13 mouse cellular contexts compared by ENCODE assay signal in the genomic region with DNA sequence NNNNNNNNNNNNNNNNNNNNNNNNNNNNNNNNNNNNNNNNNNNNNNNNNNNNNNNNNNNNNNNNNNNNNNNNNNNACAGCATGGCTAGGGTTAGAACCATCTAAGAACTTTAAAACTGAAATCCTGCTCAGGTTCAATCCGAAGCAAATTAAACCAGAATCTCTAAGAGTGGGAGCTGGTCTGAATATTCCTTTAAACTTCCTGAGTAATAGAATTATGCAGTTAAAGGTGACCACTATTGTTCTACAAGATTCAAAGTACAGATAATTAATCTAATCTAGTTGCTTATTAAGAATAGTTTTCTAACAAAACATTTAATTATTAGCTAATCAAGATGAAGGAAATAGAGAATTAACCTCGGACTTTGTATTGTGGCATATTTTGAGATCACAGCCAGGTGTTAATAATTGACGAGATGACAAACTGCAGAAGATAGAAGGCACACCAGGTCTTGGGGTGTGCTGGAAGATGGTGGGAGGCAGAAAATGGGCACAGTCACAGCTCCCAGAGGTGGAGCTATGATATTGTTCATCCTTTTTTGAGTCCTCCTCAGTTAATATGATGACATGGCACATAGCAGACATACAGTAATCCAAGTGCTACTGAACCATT.
"Had no signal": no experiment of that assay in that cellular context is flagged by ENCODE, and none has a peak within 500 bp of the region (broad histone marks: within the 10 kb centered on the region; RNA-seq: fewer than 3 reads in every experiment).

No protein-coding gene starts in this region.

- H3K27me3 ChIP-seq: limb, embryonic 12.5 days; neural tube, embryonic 13.5 days; stomach, embryonic 15.5 days had no signal

- ATAC-seq: lung, postnatal 0 days had no signal

- H3K36me3 ChIP-seq: limb, embryonic 12.5 days; neural tube, embryonic 13.5 days; stomach, embryonic 15.5 days had no signal

- H3K4me1 ChIP-seq: limb, embryonic 12.5 days; neural tube, embryonic 13.5 days; stomach, embryonic 15.5 days had no signal

- H3K9ac ChIP-seq: limb, embryonic 12.5 days; liver, embryonic 14.5 days; neural tube, embryonic 13.5 days; stomach, embryonic 15.5 days had no signal

- H3K4me3 ChIP-seq: layer of hippocampus, adult 2 months; limb, embryonic 12.5 days; neural tube, embryonic 13.5 days; stomach, embryonic 15.5 days had no signal

- H3K4me2 ChIP-seq: limb, embryonic 12.5 days; neural tube, embryonic 13.5 days; stomach, embryonic 15.5 days had no signal

- H3K27ac ChIP-seq: layer of hippocampus, adult 2 months; limb, embryonic 12.5 days; liver, embryonic 14.5 days; neural tube, embryonic 13.5 days; stomach, embryonic 15.5 days had no signal

- H3K9me3 ChIP-seq: limb, embryonic 12.5 days; neural tube, embryonic 13.5 days; stomach, embryonic 15.5 days had no signal

- DNase-seq: liver; lung, adult 2 months; lung, postnatal 36 days; midbrain, embryonic 14.5 days; retina, postnatal 1 day; right cerebral cortex, postnatal 14 days; thymus, postnatal 14 days had no signal
